Mouse (Mus musculus) C2C12 (cell line): ENCODE results near the gene 1110057P08Rik. TPM values are rescaled to one million over a fixed set of nuclear protein-coding genes. Genes with fewer than 3 reads are reported as not detected.
"Not testable (repeated sequence)": the region's sequence is repeated elsewhere in the genome, so short reads cannot be mapped to it uniquely, and the experiment has no call there.

Source experiments
- H3K27me3 ChIP-seq: one replicate; pipeline ENCODE4 v1.6.1; 2011; ENCODE audit not compliant: control insufficient read depth, insufficient read depth, insufficient read length
- H3K36me3 ChIP-seq: one replicate; pipeline ENCODE4 v1.6.1; 2011; ENCODE audit not compliant: control insufficient read depth, insufficient read depth
- H3K4me3 ChIP-seq: one replicate; pipeline ENCODE4 v1.5.1; 2011; ENCODE audit warnings: mild to moderate bottlenecking, control low read depth; ENCODE audit not compliant: poor library complexity, insufficient read depth, severe bottlenecking
- H3K79me2 ChIP-seq: one replicate; pipeline ENCODE4 v1.6.1; 2011; ENCODE audit not compliant: control insufficient read depth, insufficient read depth
- H3K79me3 ChIP-seq: one replicate; pipeline ENCODE4 v1.6.1; 2011; ENCODE audit warnings: low read depth, control low read depth
- H3ac ChIP-seq: one replicate; pipeline ENCODE3; 2011; ENCODE audit warnings: low read depth; ENCODE audit not compliant: control insufficient read depth, insufficient read length
- CEBPB ChIP-seq: IDR thresholded peaks from one replicate; pipeline ENCODE4 v1.6.1; 2011; ENCODE audit warnings: low read depth, mild to moderate bottlenecking, control low read depth, moderate library complexity
- CTCF ChIP-seq: IDR thresholded peaks from one replicate; pipeline ENCODE4 v1.5.1; 2011; ENCODE audit not compliant: control insufficient read depth, insufficient read depth, insufficient read length
- FOSL1 ChIP-seq: IDR thresholded peaks from one replicate; pipeline ENCODE4 v1.8.0; 2011; ENCODE audit warnings: mild to moderate bottlenecking, low read length; ENCODE audit not compliant: poor library complexity, insufficient read depth, severe bottlenecking
- MAX ChIP-seq: IDR thresholded peaks from one replicate; pipeline ENCODE4 v1.6.1; 2011; ENCODE audit warnings: mild to moderate bottlenecking, control low read depth
- MYOD1 ChIP-seq: IDR thresholded peaks from one replicate; pipeline ENCODE4 v1.6.1; 2011; ENCODE audit warnings: low read depth; ENCODE audit not compliant: control insufficient read depth, insufficient read length
- MYOG ChIP-seq: IDR thresholded peaks from one replicate; pipeline ENCODE4 v1.6.1; 2011; ENCODE audit not compliant: control insufficient read depth, insufficient read length; ENCODE audit errors: extremely low read depth
- USF1 ChIP-seq: IDR thresholded peaks from one replicate; pipeline ENCODE4 v1.6.1; 2011; ENCODE audit warnings: low read depth, mild to moderate bottlenecking, control low read depth, moderate library complexity
- long read RNA-seq, 2 experiments: library from polyadenylated mRNA; unstranded; transcript quantifications; one replicate each; pipeline ENCODE4 v2.0.0; 2019 to 2020
- polyA plus RNA-seq: library from polyadenylated mRNA; unstranded; fragments of >200 nt; fragmentation: generic; extraction: Trizol; gene quantifications from one replicate; pipeline ENCODE4 v1.2.1, GENCODE M21; 2012; ENCODE audit warnings: missing spikeins

Gene 1110057P08Rik
- not detected for polyA plus RNA-seq
- long read RNA-seq, experiment 1, result 0 reads
- long read RNA-seq, experiment 2, result 0 reads

DNA sequence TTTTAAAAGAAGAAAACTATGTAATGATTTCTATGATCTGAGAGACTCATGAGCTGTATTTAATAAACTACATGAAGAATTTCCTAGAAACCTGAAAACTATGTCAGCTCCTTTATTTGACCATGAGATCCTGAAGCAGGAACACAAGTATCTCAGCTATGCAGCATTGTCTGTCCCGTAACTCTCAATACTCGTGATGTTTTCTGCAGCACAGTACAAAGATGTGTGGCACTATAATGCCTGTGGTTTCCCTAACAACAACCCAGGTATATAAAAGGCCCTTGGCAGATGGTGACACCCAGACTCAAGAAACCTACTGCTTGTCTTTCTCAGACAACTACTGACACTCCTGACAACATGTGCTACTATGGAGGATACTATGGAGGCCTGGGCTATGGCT is at the start of gene 1110057P08Rik:
1110057P08Rik (plus strand) TSS at position 301 of the 400 bp plus-strand sequence.
- H3K79me3 ChIP-seq, result no peaks in the 10 kb centered on the region
- H3K4me3 ChIP-seq, result no peak within 1 kb of the TSS
- no peaks in the 10 kb centered on the region for H3K27me3 ChIP-seq
- H3K79me2 ChIP-seq, result no peaks in the 10 kb centered on the region
- TF ChIP-seq MYOG (no peak), MAX (no peak), USF1 (no peak), CTCF (no peak), FOSL1 (no peak), MYOD1 (no peak), CEBPB (no peak)
- no peaks in the 10 kb centered on the region for H3K36me3 ChIP-seq
- no peak within 1 kb of the TSS for H3ac ChIP-seq

DNA sequence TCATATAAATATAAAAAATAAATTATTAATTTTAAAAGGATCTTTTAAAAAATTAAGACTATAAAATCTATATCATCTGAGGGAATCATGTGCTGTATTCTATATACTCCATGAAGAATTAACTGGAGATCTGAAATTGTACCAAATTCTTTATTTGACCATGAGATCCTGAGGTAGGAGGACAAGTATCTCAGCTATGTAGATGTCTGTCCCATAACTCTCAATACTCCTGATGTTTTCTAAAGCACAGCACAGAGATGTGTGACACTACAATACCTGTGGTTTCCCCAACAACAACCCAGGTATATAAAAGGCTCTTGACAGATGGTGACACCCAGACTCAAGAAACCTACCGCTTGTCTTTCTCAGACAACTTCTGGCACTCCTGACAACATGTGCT is 34.0 kb upstream of the 1110057P08Rik start, which contains the start of gene Gm6358:
Gm6358 (plus strand) TSS at position 301 of the 400 bp plus-strand sequence.
- Histone ChIP-seq H3K4me3 (no peak within 1 kb of the TSS), H3K79me2 (no peaks in the 10 kb centered on the region), H3K79me3 (no peaks in the 10 kb centered on the region), H3K36me3 (no peaks in the 10 kb centered on the region), H3ac (no peak within 1 kb of the TSS), H3K27me3 (no peaks in the 10 kb centered on the region)
- TF ChIP-seq CEBPB (no peak), MAX (no peak), CTCF (no peak), FOSL1 (no peak), USF1 (no peak), MYOG (no peak), MYOD1 (no peak)

DNA sequence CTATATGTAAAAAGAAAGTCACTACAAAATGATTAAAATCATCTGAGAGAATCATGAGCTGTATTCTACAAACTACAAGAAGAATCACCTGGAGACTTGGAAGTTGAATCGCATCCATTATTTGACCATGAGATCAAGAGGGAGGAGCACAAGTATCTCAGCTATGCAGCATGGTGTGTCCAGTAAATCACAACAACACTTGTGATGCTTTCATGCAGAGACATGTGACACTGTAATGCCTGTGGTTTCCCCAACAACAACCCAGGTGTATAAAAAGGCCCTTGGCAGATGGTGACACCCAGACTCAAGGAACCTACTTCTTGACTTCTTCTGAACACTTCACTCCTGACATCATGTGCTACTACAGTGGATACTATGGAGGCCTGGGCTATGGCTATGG is 23.7 kb upstream of the 1110057P08Rik start, which contains the start of gene Gm10061:
Gm10061 (plus strand) TSS at position 301 of the 400 bp plus-strand sequence.
- Histone ChIP-seq H3ac (no peak within 1 kb of the TSS), H3K79me3 (no peaks in the 10 kb centered on the region), H3K36me3 (no peaks in the 10 kb centered on the region), H3K79me2 (no peaks in the 10 kb centered on the region), H3K4me3 (no peak within 1 kb of the TSS), H3K27me3 (no peaks in the 10 kb centered on the region)
- TF ChIP-seq CEBPB, result no peak
- no peak for TF ChIP-seq USF1
- no peak for TF ChIP-seq CTCF
- TF ChIP-seq MYOG, result no peak
- no peak for TF ChIP-seq FOSL1
- TF ChIP-seq MYOD1, result no peak

DNA sequence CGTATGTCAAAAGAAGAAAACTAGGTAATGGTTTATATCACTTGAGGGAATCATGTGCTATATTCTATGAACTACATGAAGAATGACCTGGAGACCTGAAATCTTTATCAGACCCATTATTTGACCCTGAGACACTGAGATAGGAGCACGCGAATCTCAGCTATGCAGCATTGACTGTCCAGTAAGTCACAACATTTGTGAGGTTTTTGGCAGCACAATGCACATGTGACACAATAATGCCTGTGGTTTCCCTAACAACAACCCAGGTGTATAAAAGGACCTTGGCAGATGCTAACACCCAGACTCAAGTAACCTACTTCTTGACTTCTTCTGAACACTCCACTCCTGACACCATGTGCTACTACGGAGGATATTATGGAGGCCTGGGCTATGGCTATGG is 16.9 kb upstream of the 1110057P08Rik start, which contains the start of gene Gm9789:
Gm9789 (plus strand) TSS at position 301 of the 400 bp plus-strand sequence.
- TF ChIP-seq MYOG (no peak), CTCF (no peak), FOSL1 (no peak)
- Histone ChIP-seq H3K79me3 (no peaks in the 10 kb centered on the region), H3ac (no peak within 1 kb of the TSS), H3K27me3 (no peaks in the 10 kb centered on the region), H3K79me2 (no peaks in the 10 kb centered on the region), H3K4me3 (no peak within 1 kb of the TSS), H3K36me3 (no peaks in the 10 kb centered on the region)

DNA sequence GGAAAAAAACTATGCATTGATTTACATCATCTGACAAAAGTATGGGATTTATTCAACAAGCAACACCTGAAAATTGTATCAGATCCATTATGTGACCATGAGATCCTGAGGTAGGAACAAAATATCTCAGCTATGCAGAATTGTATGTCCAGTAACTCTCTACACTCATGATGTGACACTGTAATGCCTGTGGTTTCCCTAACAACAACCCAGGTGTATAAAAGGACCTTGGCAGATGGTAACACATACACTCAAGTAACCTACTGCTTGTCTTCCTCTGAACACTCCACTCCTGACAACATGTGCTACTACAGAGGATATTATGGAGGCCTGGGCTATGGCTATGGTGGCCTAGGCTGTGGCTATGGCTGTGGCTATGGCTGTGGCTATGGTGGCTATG is 5.3 kb upstream of the 1110057P08Rik start, which contains the start of gene Gm7735:
Gm7735 (plus strand) TSS at position 301 of the 400 bp plus-strand sequence.
- not testable (repeated sequence) for H3K79me3 ChIP-seq, H3K27me3 ChIP-seq, H3K36me3 ChIP-seq, H3ac ChIP-seq, H3K4me3 ChIP-seq, H3K79me2 ChIP-seq

DNA sequence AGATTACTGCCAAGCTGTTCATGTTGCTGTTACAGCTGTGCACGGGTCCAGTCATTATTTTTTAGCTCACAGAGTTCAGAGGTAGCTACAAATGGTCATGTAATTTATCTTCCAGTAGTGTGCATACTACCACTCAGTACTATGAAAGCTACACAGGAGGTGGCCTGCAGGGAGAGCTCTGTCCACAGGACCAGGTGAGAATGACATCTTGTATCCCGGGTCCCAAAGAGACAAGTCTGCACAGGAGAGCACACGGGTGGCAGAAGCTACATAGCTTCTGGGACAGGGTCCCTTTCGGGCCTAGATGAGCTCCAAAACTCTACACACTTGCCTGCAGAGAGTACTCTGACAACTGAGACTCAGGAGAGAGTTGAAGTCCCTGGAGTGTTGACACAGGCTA is 14.1 kb downstream of the 1110057P08Rik start:
- H3ac ChIP-seq, result no peak overlapping the region
- no peaks in the 10 kb centered on the region for H3K36me3 ChIP-seq
- no peaks in the 10 kb centered on the region for H3K27me3 ChIP-seq
- TF ChIP-seq CTCF (no peak), MYOD1 (no peak), MYOG (no peak), FOSL1 (no peak), USF1 (no peak), CEBPB (no peak), MAX (no peak)
- no peaks in the 10 kb centered on the region for H3K79me2 ChIP-seq
- no peak overlapping the region for H3K4me3 ChIP-seq
- H3K79me3 ChIP-seq, result no peaks in the 10 kb centered on the region
